Mouse (Mus musculus) bone marrow macrophage, adult 2 months (primary cell): Measurements from ENCODE around the gene Terb1. TPM values are rescaled to one million over a fixed set of nuclear protein-coding genes. Genes with fewer than 3 reads are reported as not detected.

ENCODE experiments used
- H3K27ac ChIP-seq: 2 replicates; pipeline ENCODE4 v1.5.1; 2012; ENCODE audit warnings: low read depth, low read length; ENCODE audit not compliant: insufficient read depth
- H3K4me1 ChIP-seq: 2 replicates; pipeline ENCODE4 v1.6.1; 2012; ENCODE audit warnings: low read length; ENCODE audit not compliant: control insufficient read depth, insufficient read depth
- H3K4me3 ChIP-seq: 2 replicates; pipeline ENCODE4 v1.5.1; 2012; ENCODE audit warnings: mild to moderate bottlenecking, low read length, moderate library complexity; ENCODE audit not compliant: insufficient read depth
- CTCF ChIP-seq: IDR thresholded peaks from 2 replicates; pipeline ENCODE4 v1.5.1; 2012; ENCODE audit warnings: low read depth, mild to moderate bottlenecking, low read length, moderate library complexity
- POLR2A ChIP-seq: IDR thresholded peaks from 2 replicates; pipeline ENCODE4 v1.6.1; 2012; ENCODE audit warnings: mild to moderate bottlenecking, low read depth, low read length, borderline replicate concordance
- polyA plus RNA-seq: library from polyadenylated mRNA; stranded (reverse); fragments of >200 nt; gene quantifications from 2 replicates; pipeline ENCODE4 v1.2.4, GENCODE M21; 2012; ENCODE audit not compliant: missing spikeins, insufficient read depth, insufficient read length

Terb1 gene
- polyA plus RNA-seq, result not detected in 2 replicates

- no peaks in the 10 kb centered on the region for H3K4me1 ChIP-seq
- H3K27ac ChIP-seq, result no peak within 1 kb of the TSS
- TF ChIP-seq POLR2A (no peak), CTCF (no peak)
- H3K4me3 ChIP-seq, result 0 out of 2 replicates have a peak within 1 kb of the TSS, but pooled peaks have one; percentile 20
Observed at GRCm38 (mm10) chr8:104509061-104510006, at the start of gene Terb1. Terb1 (minus strand) TSS chr8:104509910.

DNA sequence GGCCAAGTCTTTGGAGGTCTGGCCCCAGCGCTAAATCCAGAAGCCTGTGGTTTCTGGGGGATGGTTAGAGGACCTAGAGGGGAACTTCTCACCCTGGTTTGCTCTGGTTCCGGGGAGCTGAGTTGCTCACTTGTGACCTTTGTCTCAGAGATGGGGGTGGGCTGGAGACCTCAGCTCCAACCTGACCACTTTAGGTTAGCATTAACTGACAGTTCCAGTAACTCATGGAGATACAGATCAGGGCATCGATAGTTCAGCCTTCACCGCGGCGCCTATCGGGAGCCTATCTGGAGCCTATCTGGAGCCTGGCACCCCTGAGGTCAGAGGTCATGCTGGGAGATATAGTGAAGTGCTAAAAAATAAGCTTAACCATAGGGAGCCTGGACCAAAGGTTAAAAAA is 47.5 kb upstream of the Terb1 start:
- Histone ChIP-seq H3K27ac (no peak overlapping the region), H3K4me3 (no peak overlapping the region), H3K4me1 (no peaks in the 10 kb centered on the region)
- TF ChIP-seq CTCF (no peak), POLR2A (no peak)

GRCm38 (mm10) chr8:104555191-104555590 is 45.5 kb upstream of the Terb1 start:
- H3K27ac ChIP-seq, result no peak overlapping the region
- no peak overlapping the region for H3K4me3 ChIP-seq
- TF ChIP-seq CTCF (no peak), POLR2A (no peak)
- H3K4me1 ChIP-seq, result no peaks in the 10 kb centered on the region

GRCm38 (mm10) chr8:104543440-104544045 is 33.8 kb upstream of the Terb1 start:
- H3K27ac ChIP-seq, result no peak overlapping the region
- H3K4me1 ChIP-seq, result no peaks in the 10 kb centered on the region
- no peak overlapping the region for H3K4me3 ChIP-seq
- no peak for TF ChIP-seq CTCF
- TF ChIP-seq POLR2A, result no peak

GRCm38 (mm10) chr8:104542160-104542559 is 32.5 kb upstream of the Terb1 start:
- H3K4me1 ChIP-seq, result no peaks in the 10 kb centered on the region
- no peak overlapping the region for H3K4me3 ChIP-seq
- TF ChIP-seq CTCF (no peak), POLR2A (no peak)
- no peak overlapping the region for H3K27ac ChIP-seq

DNA sequence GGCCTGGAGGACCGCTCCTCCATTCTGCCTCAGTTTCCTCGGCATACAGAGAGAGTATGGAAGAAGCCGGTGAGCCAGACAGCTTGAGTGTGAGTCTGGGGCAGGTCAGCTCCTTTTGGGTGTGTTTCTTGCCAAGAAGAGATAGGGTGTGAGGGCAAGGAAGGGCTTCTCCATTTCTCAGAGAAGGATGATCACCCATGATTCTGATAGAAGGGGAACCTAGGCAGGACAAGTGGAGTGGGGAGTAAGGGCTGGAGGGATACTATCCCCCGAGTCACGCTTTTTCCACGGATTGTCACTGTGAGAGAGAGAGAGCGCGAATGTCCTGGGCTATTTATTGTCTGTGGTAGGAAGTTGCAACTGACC is 31.8 kb upstream of the Terb1 start:
- H3K4me3 ChIP-seq, result peak overlapping the region; percentile 54
- TF ChIP-seq CTCF (no peak), POLR2A (no peak)

GRCm38 (mm10) chr8:104540710-104541514 is 31.2 kb upstream of the Terb1 start:
- Histone ChIP-seq H3K4me1 (no peaks in the 10 kb centered on the region), H3K27ac (no peak overlapping the region), H3K4me3 (peak overlapping the region; percentile 54)
- no peak for TF ChIP-seq CTCF
- no peak for TF ChIP-seq POLR2A

More for the DNA sequence above, 31.8 kb upstream of the Terb1 start:
- Histone ChIP-seq H3K27ac (no peak overlapping the region), H3K4me1 (no peaks in the 10 kb centered on the region)

- H3K27ac ChIP-seq, result no peak overlapping the region
- H3K4me3 ChIP-seq, result no peak overlapping the region
Observed at GRCm38 (mm10) chr8:104540238-104540637, 30.5 kb upstream of the Terb1 start.

DNA sequence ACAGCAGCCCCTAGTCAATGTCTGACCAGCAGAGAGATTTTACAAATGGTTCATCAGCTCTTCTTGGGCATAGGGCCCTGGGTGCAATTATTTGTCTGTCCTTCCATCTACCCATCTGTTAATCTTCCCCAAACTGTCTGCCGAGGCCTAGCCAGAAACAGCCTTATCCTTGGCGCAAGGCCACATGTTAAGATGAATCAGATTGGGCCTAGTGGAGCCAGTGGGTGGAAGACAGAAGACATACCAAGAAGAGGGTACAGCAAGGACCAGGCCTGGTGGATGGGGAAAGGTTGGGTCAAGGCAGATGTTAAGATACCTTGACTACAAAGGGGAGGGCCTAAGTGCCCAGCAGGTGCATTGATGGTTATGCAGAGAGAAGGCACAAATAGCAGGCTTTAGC is 29.9 kb upstream of the Terb1 start:
- no peaks in the 10 kb centered on the region; the same call in 1 of the 2 replicates for H3K4me1 ChIP-seq
- no peak for TF ChIP-seq CTCF
- TF ChIP-seq POLR2A, result no peak
- no peak overlapping the region for H3K4me3 ChIP-seq
- no peak overlapping the region for H3K27ac ChIP-seq

More at GRCm38 (mm10) chr8:104540238-104540637, 30.5 kb upstream of the Terb1 start:
- TF ChIP-seq POLR2A (no peak), CTCF (no peak)
- H3K4me1 ChIP-seq, result no peaks in the 10 kb centered on the region; the same call in 1 of the 2 replicates
